Mouse (Mus musculus) neural tube, embryonic 11.5 days (tissue): ENCODE data around the gene Asic2. TPM values are rescaled to one million over a fixed set of nuclear protein-coding genes. Genes with fewer than 3 reads are reported as not detected.

Experiments
- ATAC-seq: fragments of 200-750 bp; cut with Nextera tagmentation; 2 replicates; pipeline ENCODE4 v1.8.0; 2017; ENCODE audit warnings: moderate number of reproducible peaks, mild to moderate bottlenecking, moderate TSS enrichment, moderate library complexity; ENCODE audit not compliant: insufficient read depth, low FRiP score, low TSS enrichment
- DNase-seq: peaks from one replicate; pipeline ENCODE4 v3.0.0-alpha.2; 2015; ENCODE audit warnings: low spot score
- H3K27ac ChIP-seq: fragments of 300-500 bp; sonication (generic); 2 replicates; pipeline ENCODE4 v1.5.1; 2014; ENCODE audit warnings: low read depth, mild to moderate bottlenecking, low read length
- H3K27me3 ChIP-seq: fragments of 300-500 bp; sonication (generic); 2 replicates; pipeline ENCODE4 v1.6.1; 2014; ENCODE audit warnings: mild to moderate bottlenecking, low read length, mixed read lengths; ENCODE audit not compliant: control insufficient read depth, insufficient read depth
- H3K36me3 ChIP-seq: fragments of 300-500 bp; sonication (generic); 2 replicates; pipeline ENCODE4 v1.6.1; 2014; ENCODE audit warnings: mild to moderate bottlenecking, low read length, moderate library complexity, mixed read lengths; ENCODE audit not compliant: control insufficient read depth, insufficient read depth
- H3K4me1 ChIP-seq: fragments of 300-500 bp; sonication (generic); 2 replicates; pipeline ENCODE4 v1.6.1; 2014; ENCODE audit warnings: low read length, mixed read lengths; ENCODE audit not compliant: control insufficient read depth, insufficient read depth
- H3K4me2 ChIP-seq: fragments of 300-500 bp; sonication (generic); 2 replicates; pipeline ENCODE4 v1.6.1; 2014; ENCODE audit warnings: low read depth, mild to moderate bottlenecking, moderate library complexity
- H3K4me3 ChIP-seq: fragments of 300-500 bp; sonication (generic); 2 replicates; pipeline ENCODE4 v1.5.1; 2014; ENCODE audit warnings: low read depth, low read length
- H3K9ac ChIP-seq: fragments of 300-500 bp; sonication (generic); 2 replicates; pipeline ENCODE4 v1.6.1; 2014; ENCODE audit warnings: mild to moderate bottlenecking, low read length
- H3K9me3 ChIP-seq: fragments of 300-500 bp; sonication (generic); 2 replicates; pipeline ENCODE4 v1.6.1; 2016; ENCODE audit warnings: low read length; ENCODE audit not compliant: control insufficient read depth
- WGBS: fragments of 180-500 bp; shearing (Covaris S2); extraction: QIAGEN DNeasy Blood & Tissue Kit; methylation state at CpG from one replicate; pipeline ENCODE4 v1.1.7; 2014; 5-methylcytosine and 5-hydroxymethylcytosine counted together
- polyA plus RNA-seq: library from polyadenylated mRNA; unstranded; fragments of >200 nt; fragmentation: Nextera tagmentation; extraction: Ambion mirVana; gene quantifications from 2 replicates; pipeline ENCODE4 v1.2.1, GENCODE M21; 2014

Asic2 gene
- polyA plus RNA-seq, 1 experiment from 2014 or later: 2.5 TPM

- Histone ChIP-seq H3K4me3 (no peak overlapping the region), H3K27me3 (no peaks in the 10 kb centered on the region), H3K4me1 (peaks cover 3% of the 10 kb centered on the region; the same call in 1 of the 2 replicates), H3K9me3 (no peaks in the 10 kb centered on the region), H3K9ac (no peak overlapping the region), H3K27ac (no peak overlapping the region), H3K36me3 (no peaks in the 10 kb centered on the region), H3K4me2 (no peak overlapping the region)
- ATAC-seq (no peak), DNase-seq (no peak)
- WGBS: 86% methylated on average over 3 of the region's 3 CpGs
These were observed 322.7 kb downstream of the Asic2 start for GRCm38 (mm10) chr11:81645549-81645948.

GRCm38 (mm10) chr11:81636356-81636755 lies 331.9 kb downstream of the Asic2 start:
- no peaks in the 10 kb centered on the region for H3K27me3 ChIP-seq
- ATAC-seq: no peak
- H3K36me3 ChIP-seq: no peaks in the 10 kb centered on the region
- no peak overlapping the region for H3K9ac ChIP-seq
- no peak overlapping the region for H3K4me2 ChIP-seq
- DNase-seq: no peak
- 93% methylated on average over 9 of the region's 9 CpGs for WGBS
- no peak overlapping the region for H3K27ac ChIP-seq
- no peaks in the 10 kb centered on the region for H3K9me3 ChIP-seq
- no peak overlapping the region for H3K4me3 ChIP-seq
- no peaks in the 10 kb centered on the region for H3K4me1 ChIP-seq

GRCm38 (mm10) chr11:81634360-81635350 lies 333.6 kb downstream of the Asic2 start:
- Histone ChIP-seq H3K27ac (no peak overlapping the region), H3K36me3 (no peaks in the 10 kb centered on the region), H3K4me2 (0 out of 2 replicates have a peak overlapping the region, but pooled peaks have one; percentile 4), H3K9ac (peak overlapping the region; percentile 26; the same call in 1 of the 2 replicates), H3K27me3 (no peaks in the 10 kb centered on the region), H3K4me1 (no peaks in the 10 kb centered on the region), H3K4me3 (no peak overlapping the region), H3K9me3 (no peaks in the 10 kb centered on the region)
- peak; percentile 68 for DNase-seq
- 59% methylated on average over 25 of the region's 25 CpGs for WGBS
- no peak for ATAC-seq

- Histone ChIP-seq H3K9ac (no peak overlapping the region), H3K36me3 (no peaks in the 10 kb centered on the region), H3K27me3 (no peaks in the 10 kb centered on the region), H3K27ac (no peak overlapping the region), H3K4me2 (no peak overlapping the region), H3K4me3 (no peak overlapping the region), H3K9me3 (no peaks in the 10 kb centered on the region), H3K4me1 (no peaks in the 10 kb centered on the region)
- 78% methylated on average over 4 of the region's 4 CpGs for WGBS
- ATAC-seq (no peak), DNase-seq (no peak)
These were observed 343.1 kb downstream of the Asic2 start for GRCm38 (mm10) chr11:81625199-81625598.

- ATAC-seq (no peak), DNase-seq (no peak)
- 73% methylated on average over 6 of the region's 6 CpGs for WGBS
- H3K9me3 ChIP-seq: no peaks in the 10 kb centered on the region
- no peak overlapping the region for H3K4me2 ChIP-seq
- no peak overlapping the region for H3K4me3 ChIP-seq
- H3K4me1 ChIP-seq: no peaks in the 10 kb centered on the region
- no peak overlapping the region for H3K27ac ChIP-seq
- no peaks in the 10 kb centered on the region for H3K36me3 ChIP-seq
- H3K27me3 ChIP-seq: no peaks in the 10 kb centered on the region
- H3K9ac ChIP-seq: no peak overlapping the region
These were observed 347.7 kb downstream of the Asic2 start for GRCm38 (mm10) chr11:81620516-81620915.

GRCm38 (mm10) chr11:81616437-81616836 lies 351.8 kb downstream of the Asic2 start:
- WGBS: 84% methylated on average over 8 of the region's 8 CpGs
- no peak for DNase-seq
- 0 out of 2 replicates have a peak, but pooled peaks cover 4% of the 10 kb centered on the region for H3K27me3 ChIP-seq
- peaks cover 6% of the 10 kb centered on the region; the same call in 1 of the 2 replicates for H3K4me1 ChIP-seq
- H3K9me3 ChIP-seq: no peaks in the 10 kb centered on the region
- ATAC-seq: no peak
- no peaks in the 10 kb centered on the region for H3K36me3 ChIP-seq
- no peak overlapping the region for H3K4me3 ChIP-seq
- H3K27ac ChIP-seq: no peak overlapping the region
- no peak overlapping the region for H3K9ac ChIP-seq
- H3K4me2 ChIP-seq: no peak overlapping the region

GRCm38 (mm10) chr11:81613869-81614620 lies 354.2 kb downstream of the Asic2 start:
- Histone ChIP-seq H3K9ac (peak overlapping the region; percentile 2; the same call in 1 of the 2 replicates), H3K4me2 (peak overlapping the region; percentile 46), H3K9me3 (no peaks in the 10 kb centered on the region), H3K27ac (no peak overlapping the region), H3K4me1 (peaks cover 6% of the 10 kb centered on the region; the same call in 1 of the 2 replicates), H3K27me3 (0 out of 2 replicates have a peak, but pooled peaks cover 4% of the 10 kb centered on the region), H3K36me3 (no peaks in the 10 kb centered on the region), H3K4me3 (no peak overlapping the region)
- no peak for DNase-seq
- 26% methylated on average over 10 of the region's 10 CpGs for WGBS
- ATAC-seq: no peak

- Histone ChIP-seq H3K4me2 (peak overlapping the region; percentile 46), H3K27me3 (0 out of 2 replicates have a peak, but pooled peaks cover 4% of the 10 kb centered on the region), H3K9me3 (no peaks in the 10 kb centered on the region), H3K27ac (peak overlapping the region; percentile 2; the same call in 1 of the 2 replicates), H3K4me3 (no peak overlapping the region), H3K9ac (no peak overlapping the region), H3K4me1 (peaks cover 6% of the 10 kb centered on the region; the same call in 1 of the 2 replicates), H3K36me3 (no peaks in the 10 kb centered on the region)
- peak; percentile 89 for ATAC-seq
- WGBS: under 1% methylated on average over 17 of the region's 17 CpGs
- peak; percentile 87 for DNase-seq
These were observed 355.3 kb downstream of the Asic2 start for GRCm38 (mm10) chr11:81612798-81613540.
